ENCODE assay signal across 8 mouse cellular contexts in the genomic region with DNA sequence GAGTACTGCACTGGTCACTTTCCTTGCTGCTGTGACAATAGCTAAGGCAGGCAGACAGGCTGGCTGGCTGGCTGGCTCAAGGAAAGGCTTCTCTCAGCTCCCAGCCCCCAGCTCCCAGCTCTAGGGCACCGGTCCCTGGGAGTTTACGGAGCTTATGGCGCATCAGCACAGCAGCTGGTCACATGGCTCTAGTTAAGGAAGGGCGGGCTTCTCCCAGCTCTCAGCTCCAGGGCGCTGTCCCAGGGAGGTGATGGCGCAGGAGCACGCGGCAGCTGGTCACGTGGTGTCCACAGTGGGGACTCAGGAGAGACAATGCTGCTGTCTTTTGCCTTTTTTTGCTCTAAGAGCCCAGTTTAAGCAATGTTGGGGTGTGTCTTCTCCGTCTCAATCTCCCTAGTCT.
DNase-seq lines count a peak whose midpoint lies in the region; ATAC-seq and TF ChIP-seq lines count a peak whose summit lies in the region.

No protein-coding gene starts in this region.

- no peaks in the 10 kb centered on the region for H3K36me3 ChIP-seq in forebrain, postnatal 0 days (ENCODE audit: insufficient read depth)
- H3K36me3 ChIP-seq in intestine, postnatal 0 days (ENCODE audit: control insufficient read depth, insufficient read depth) = no peaks in the 10 kb centered on the region
- H3K36me3 ChIP-seq in midbrain, postnatal 0 days (ENCODE audit: insufficient read depth, low read length) = no peaks in the 10 kb centered on the region

- intact Hi-C loops in left cerebral cortex, adult 2 months (cut with DNase I) = no loop called here
- intact Hi-C loops in left cerebral cortex, postnatal 36 days (cut with DNase I) = no loop called here

- H3K9ac ChIP-seq in forebrain, postnatal 0 days = no peak overlapping the region
- H3K9ac ChIP-seq in intestine, postnatal 0 days (ENCODE audit: low read depth, low read length) = no peak overlapping the region
- H3K9ac ChIP-seq in midbrain, postnatal 0 days (replicated peaks; ENCODE audit: low read length, poor library complexity, severe bottlenecking) = no peak overlapping the region

- 0 out of 2 replicates have a peak, but pooled peaks cover 3% of the 10 kb centered on the region for H3K4me1 ChIP-seq in forebrain, postnatal 0 days (ENCODE audit: insufficient read depth)
- no peaks in the 10 kb centered on the region for H3K4me1 ChIP-seq in intestine, postnatal 0 days (replicated peaks; ENCODE audit: control insufficient read depth, insufficient read depth, low read length)
- no peaks in the 10 kb centered on the region for H3K4me1 ChIP-seq in midbrain, postnatal 0 days (ENCODE audit: insufficient read depth, low read length)

- no peaks in the 10 kb centered on the region for H3K9me3 ChIP-seq in forebrain, postnatal 0 days (ENCODE audit: low read length)
- no peaks in the 10 kb centered on the region for H3K9me3 ChIP-seq in intestine, postnatal 0 days (ENCODE audit: control insufficient read depth)
- H3K9me3 ChIP-seq in midbrain, postnatal 0 days (ENCODE audit: low read length) = no peaks in the 10 kb centered on the region

- no peaks in the 10 kb centered on the region; the same call in 1 of the 2 replicates for H3K27me3 ChIP-seq in forebrain, postnatal 0 days (ENCODE audit: insufficient read depth, low read length)
- H3K27me3 ChIP-seq in intestine, postnatal 0 days (replicated peaks; ENCODE audit: control insufficient read depth, insufficient read depth, low read length) = no peaks in the 10 kb centered on the region
- no peaks in the 10 kb centered on the region for H3K27me3 ChIP-seq in midbrain, postnatal 0 days (ENCODE audit: insufficient read depth, low read length)

- H3K27ac ChIP-seq in left cerebral cortex, adult 2 months = no peak overlapping the region
- no peak overlapping the region for H3K27ac ChIP-seq in forebrain, postnatal 0 days (ENCODE audit: low read depth, low read length)
- H3K27ac ChIP-seq in intestine, postnatal 0 days (ENCODE audit: low read depth, low read length) = no peak overlapping the region
- H3K27ac ChIP-seq in midbrain, postnatal 0 days (ENCODE audit: low read depth, low read length) = no peak overlapping the region

- TF ChIP-seq CTCF in left cerebral cortex, adult 2 months (IDR thresholded peaks at IDR 0.05) = no peak
- no peak for TF ChIP-seq CTCF in brain, embryonic 14.5 days (IDR thresholded peaks at IDR 0.05; ENCODE audit: borderline replicate concordance, extremely low read depth, insufficient read depth, insufficient read length)
- no peak for TF ChIP-seq CTCF in forebrain, postnatal 0 days (IDR thresholded peaks at IDR 0.05; ENCODE audit: low read depth)
- no peak for TF ChIP-seq CTCF in intestine, postnatal 0 days (IDR thresholded peaks at IDR 0.05; ENCODE audit: low read depth)
- TF ChIP-seq CTCF in midbrain, postnatal 0 days (IDR thresholded peaks at IDR 0.05) = no peak

- TF ChIP-seq POLR2A in brain, embryonic 14.5 days (IDR thresholded peaks at IDR 0.05; ENCODE audit: borderline replicate concordance, extremely low read depth, insufficient read depth, insufficient read length, poor library complexity, severe bottlenecking) = no peak

- peak; percentile 9 to 18 for DNase-seq in left cerebral cortex, adult 2 months (ENCODE audit: extremely low spot score in 1 of 2, low spot score in 2 of 2)
- no peak for DNase-seq in left cerebral cortex, postnatal 36 days (ENCODE audit: low spot score in 2 of 2)
- DNase-seq in brain, embryonic 14.5 days (ENCODE audit: low read depth) = peak; percentile 59
- DNase-seq in forebrain, postnatal 0 days = no peak
- peak; percentile 38 for DNase-seq in midbrain, postnatal 0 days (ENCODE audit: low spot score)
- DNase-seq in frontal cortex, postnatal 10 days (ENCODE audit: low spot score in 2 of 2) = no peak
- no peak for DNase-seq in layer of hippocampus, adult 8-10 months (ENCODE audit: low spot score in 2 of 2)

- WGBS in forebrain, postnatal 0 days = 25% methylated on average over 10 of the region's 10 CpGs
- WGBS in intestine, postnatal 0 days = 41% methylated on average over 10 of the region's 10 CpGs
- WGBS in midbrain, postnatal 0 days = 24% methylated on average over 10 of the region's 10 CpGs

- peak overlapping the region; percentile 32 for H3K4me2 ChIP-seq in forebrain, postnatal 0 days (ENCODE audit: low read depth)
- peak overlapping the region; percentile 32; the same call in 1 of the 2 replicates for H3K4me2 ChIP-seq in intestine, postnatal 0 days (replicated peaks; ENCODE audit: low read depth)
- H3K4me2 ChIP-seq in midbrain, postnatal 0 days (ENCODE audit: low read depth, low read length, poor library complexity, severe bottlenecking) = peak overlapping the region; percentile 32

- peak overlapping the region; percentile 21; the same call in 1 of the 2 replicates for H3K4me3 ChIP-seq in left cerebral cortex, adult 2 months
- no peak overlapping the region for H3K4me3 ChIP-seq in forebrain, postnatal 0 days (ENCODE audit: low read depth, low read length)
- no peak overlapping the region for H3K4me3 ChIP-seq in intestine, postnatal 0 days (ENCODE audit: low read depth, low read length)
- peak overlapping the region; percentile 5; the same call in 1 of the 2 replicates for H3K4me3 ChIP-seq in midbrain, postnatal 0 days (ENCODE audit: low read depth, low read length)

- peak; percentile 53; the same call in 1 of the 2 replicates for ATAC-seq in forebrain, postnatal 0 days
- peak; percentile 53 for ATAC-seq in intestine, postnatal 0 days
- peak; percentile 65 for ATAC-seq in midbrain, postnatal 0 days (ENCODE audit: low FRiP score)

Comparison
In these comparisons a context has a peak if more than half of its experiments do, and no peak if none do; other contexts are left out.
1. DNase-seq: peak in left cerebral cortex, adult 2 months (2 of 2), brain, embryonic 14.5 days (single experiment) and midbrain, postnatal 0 days (single experiment); none in left cerebral cortex, postnatal 36 days (0 of 2), forebrain, postnatal 0 days (single experiment), frontal cortex, postnatal 10 days (0 of 2) and layer of hippocampus, adult 8-10 months (0 of 2).
2. H3K4me3 ChIP-seq: peak in left cerebral cortex, adult 2 months (single experiment) and midbrain, postnatal 0 days (single experiment); none in forebrain, postnatal 0 days (single experiment) and intestine, postnatal 0 days (single experiment).
3. Peak in every context shown above with its lines, with median percentiles within 50 percentile points of each other: ATAC-seq and H3K4me2 ChIP-seq.